Mouse (Mus musculus): ENCODE measurements around the gene Fyn.

Gene Fyn

GRCm38 (mm10) chr10:39524355-39524754 lies 155.7 kb downstream of the Fyn start:
- ATAC-seq (ENCODE audit: insufficient number of reproducible peaks, low FRiP score, low TSS enrichment): no peak

DNA sequence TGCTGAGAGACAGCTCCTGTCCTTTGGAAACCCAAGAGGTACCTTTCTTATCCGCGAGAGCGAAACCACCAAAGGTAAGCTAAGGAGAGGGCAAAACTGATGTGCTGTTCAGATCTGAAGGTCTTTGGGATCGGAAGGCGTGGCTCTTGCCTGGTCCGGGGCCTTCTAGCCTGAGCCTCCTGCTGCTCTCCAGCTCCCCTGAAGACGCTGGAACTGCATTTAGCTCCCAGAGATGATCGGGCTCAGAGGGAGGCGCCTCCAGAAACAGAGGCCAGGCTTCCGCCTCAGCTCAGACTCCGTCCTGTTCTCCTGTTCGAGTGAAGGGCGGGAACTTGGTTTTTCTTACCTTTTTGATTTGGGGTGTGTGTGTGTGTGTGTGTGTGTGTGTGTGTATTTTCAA lies 156.8 kb downstream of the Fyn start:
- ATAC-seq (ENCODE audit: insufficient number of reproducible peaks, low FRiP score, low TSS enrichment): no peak

- ATAC-seq (ENCODE audit: insufficient number of reproducible peaks, low FRiP score, low TSS enrichment): no peak
Measured at GRCm38 (mm10) chr10:39527113-39527512, 158.5 kb downstream of the Fyn start.

- ATAC-seq (ENCODE audit: insufficient number of reproducible peaks, low FRiP score, low TSS enrichment): no peak
Measured at GRCm38 (mm10) chr10:39529179-39529578, 160.5 kb downstream of the Fyn start.

DNA sequence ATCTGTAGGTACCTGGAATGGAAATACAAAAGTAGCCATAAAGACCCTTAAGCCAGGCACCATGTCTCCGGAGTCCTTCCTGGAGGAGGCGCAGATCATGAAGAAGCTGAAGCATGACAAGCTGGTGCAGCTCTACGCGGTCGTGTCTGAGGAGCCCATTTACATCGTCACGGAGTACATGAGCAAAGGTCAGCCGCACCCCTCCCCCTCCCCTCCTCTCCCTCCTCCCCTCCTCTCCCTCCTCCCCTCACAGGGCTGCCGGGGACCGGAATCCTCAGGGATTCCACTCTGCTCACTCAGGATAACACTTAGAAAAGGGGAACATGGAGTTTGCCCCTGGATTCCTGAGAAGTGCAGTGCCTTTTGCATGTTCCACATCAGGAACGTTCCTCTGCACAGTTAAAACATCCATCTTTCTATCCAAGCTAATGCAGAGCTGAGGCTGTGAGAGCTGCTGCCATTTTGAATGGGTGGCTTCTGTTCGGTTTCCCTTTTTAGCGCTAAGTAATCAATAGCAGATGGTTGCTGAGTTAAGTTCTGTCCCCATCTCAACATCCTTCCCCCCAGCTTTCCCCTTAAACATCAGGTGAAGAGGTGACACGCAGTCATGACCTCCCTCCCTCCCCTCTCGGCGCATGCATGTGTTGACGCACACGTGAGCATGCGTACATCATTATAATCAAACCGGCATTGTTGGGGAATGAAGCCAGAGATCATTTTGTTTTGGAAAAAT lies 163.5 kb downstream of the Fyn start:
- ATAC-seq (ENCODE audit: insufficient number of reproducible peaks, low FRiP score, low TSS enrichment): no peak

- ATAC-seq (ENCODE audit: insufficient number of reproducible peaks, low FRiP score, low TSS enrichment): no peak
Measured at GRCm38 (mm10) chr10:39532823-39533222, 164.2 kb downstream of the Fyn start.

GRCm38 (mm10) chr10:39534324-39535026 lies 165.8 kb downstream of the Fyn start:
- peak; percentile 46; the same call in 1 of the 2 replicates for ATAC-seq (ENCODE audit: insufficient number of reproducible peaks, low FRiP score, low TSS enrichment)

DNA sequence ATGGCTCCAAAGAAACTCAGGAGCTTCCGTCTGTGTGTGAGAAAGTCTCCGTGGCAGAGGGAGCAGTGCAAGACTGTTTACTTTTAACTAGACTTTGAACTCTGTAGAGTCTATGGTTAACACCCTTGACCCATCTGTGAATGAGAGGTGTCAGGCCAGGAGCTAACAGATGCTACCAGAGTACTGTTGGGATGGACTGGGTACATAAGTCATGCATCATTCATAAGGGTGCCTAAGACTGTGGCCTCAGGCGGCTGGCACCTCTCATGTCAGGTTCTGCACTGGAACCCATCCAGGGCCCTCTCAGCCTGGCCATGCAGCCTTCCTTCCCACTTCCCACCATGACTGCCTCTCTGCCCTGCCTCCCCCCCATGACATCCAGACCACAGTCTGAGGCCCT lies 166.7 kb downstream of the Fyn start:
- no peak for ATAC-seq (ENCODE audit: insufficient number of reproducible peaks, low FRiP score, low TSS enrichment)

- ATAC-seq (ENCODE audit: insufficient number of reproducible peaks, low FRiP score, low TSS enrichment): peak; percentile 42; the same call in 1 of the 2 replicates
Measured at GRCm38 (mm10) chr10:39536258-39536657, 167.6 kb downstream of the Fyn start.

DNA sequence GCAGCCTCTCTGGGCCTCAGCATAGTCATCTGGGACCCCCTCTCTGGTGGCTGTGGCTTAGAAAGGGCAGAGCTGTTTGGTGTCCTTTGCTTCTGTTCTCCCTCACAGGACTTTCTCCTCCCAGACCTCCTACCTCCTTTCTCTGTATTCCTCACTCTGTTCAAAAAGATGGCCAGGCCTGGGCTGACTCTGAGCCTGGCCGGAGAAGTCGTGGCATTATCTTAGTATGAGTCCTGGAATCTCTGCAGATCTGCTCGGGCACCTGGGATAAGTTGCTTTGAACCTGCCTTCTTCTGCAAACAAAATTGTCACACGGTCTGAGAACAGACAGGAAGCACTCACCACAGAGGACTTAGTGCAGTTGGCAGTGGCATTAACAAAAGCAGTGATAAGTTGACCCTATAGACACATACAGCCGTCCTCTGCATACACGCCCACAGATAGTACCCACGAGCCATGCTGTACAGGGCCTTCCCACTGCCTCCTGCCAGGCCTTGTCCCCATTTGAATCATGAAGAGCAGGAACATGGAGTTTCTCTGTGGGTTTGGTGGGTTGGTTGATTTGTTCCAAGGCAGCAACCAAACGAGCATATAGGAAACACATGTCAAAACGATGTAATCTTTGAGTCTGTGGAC lies 171.5 kb downstream of the Fyn start:
- ATAC-seq (ENCODE audit: insufficient number of reproducible peaks, low FRiP score, low TSS enrichment): no peak

DNA sequence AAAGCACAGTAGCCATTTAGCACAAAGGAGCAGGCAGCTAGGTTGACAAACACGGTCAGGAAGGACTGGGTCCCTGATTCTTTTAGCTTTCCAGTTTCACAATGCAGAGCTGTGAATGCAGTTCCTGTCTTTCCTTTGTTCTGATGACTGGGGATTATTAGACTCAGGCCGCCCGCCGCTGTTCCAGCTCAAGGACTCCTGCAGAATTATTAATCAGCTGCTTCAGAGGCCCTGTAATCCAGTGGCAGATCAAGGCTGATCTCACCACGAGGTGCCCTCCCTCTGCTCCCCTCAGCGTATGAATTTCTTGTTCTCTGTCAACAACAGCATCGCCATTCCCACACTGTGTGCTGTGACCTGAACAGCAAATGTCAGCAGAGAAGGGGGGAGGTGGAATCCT lies 172.3 kb downstream of the Fyn start:
- no peak for ATAC-seq (ENCODE audit: insufficient number of reproducible peaks, low FRiP score, low TSS enrichment)

DNA sequence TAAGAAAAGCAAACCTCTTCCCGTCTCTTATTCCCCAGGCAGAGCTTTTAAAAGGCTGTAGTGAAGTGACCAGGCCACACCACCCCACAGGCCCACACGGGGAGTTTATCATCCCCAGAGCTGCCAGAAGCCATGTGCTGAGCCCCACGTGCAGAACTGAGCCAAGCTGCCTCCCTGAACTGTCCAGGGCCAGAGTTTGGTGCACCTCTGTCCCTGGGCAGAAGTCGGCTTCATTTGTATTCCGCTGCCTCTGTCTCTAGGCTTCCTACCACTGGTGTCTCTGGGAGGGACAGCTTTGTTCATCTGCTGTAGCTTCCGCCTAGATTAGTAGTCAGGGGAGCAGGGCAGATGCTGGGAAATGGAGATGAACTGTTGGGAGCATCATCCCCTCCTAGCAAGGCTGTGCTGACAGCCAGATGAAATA lies 172.8 kb downstream of the Fyn start:
- ATAC-seq (ENCODE audit: insufficient number of reproducible peaks, low FRiP score, low TSS enrichment): 0 out of 2 replicates have a peak, but pooled peaks have one; percentile 33

DNA sequence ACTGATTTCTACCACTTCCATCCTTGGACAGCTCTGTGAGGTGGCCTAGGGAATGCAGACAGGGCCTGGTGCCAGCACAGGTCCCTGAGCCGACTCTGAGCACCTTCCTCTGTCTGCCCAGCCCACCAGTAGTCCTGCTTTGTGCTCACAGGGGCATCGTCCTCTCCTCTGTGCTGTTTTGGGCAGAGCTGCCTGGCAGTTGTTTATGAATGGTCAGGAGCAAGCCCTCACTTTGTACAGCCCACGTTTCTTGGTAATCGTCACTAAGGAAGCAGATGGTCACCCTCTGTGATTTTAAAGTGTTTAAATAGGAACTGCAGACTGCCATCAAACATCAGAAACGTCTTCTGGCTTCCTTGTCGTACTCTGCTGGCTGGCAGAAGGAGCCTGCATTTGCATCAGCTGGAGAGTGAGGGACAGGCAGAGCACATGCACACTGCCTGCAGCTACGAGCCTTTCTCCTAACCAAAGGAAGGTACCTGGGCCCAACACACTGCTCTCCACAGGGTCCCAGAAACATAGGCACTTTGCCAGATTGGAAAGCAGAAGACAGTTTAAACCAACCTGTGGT lies 173.4 kb downstream of the Fyn start:
- ATAC-seq (ENCODE audit: insufficient number of reproducible peaks, low FRiP score, low TSS enrichment): peak; percentile 57

DNA sequence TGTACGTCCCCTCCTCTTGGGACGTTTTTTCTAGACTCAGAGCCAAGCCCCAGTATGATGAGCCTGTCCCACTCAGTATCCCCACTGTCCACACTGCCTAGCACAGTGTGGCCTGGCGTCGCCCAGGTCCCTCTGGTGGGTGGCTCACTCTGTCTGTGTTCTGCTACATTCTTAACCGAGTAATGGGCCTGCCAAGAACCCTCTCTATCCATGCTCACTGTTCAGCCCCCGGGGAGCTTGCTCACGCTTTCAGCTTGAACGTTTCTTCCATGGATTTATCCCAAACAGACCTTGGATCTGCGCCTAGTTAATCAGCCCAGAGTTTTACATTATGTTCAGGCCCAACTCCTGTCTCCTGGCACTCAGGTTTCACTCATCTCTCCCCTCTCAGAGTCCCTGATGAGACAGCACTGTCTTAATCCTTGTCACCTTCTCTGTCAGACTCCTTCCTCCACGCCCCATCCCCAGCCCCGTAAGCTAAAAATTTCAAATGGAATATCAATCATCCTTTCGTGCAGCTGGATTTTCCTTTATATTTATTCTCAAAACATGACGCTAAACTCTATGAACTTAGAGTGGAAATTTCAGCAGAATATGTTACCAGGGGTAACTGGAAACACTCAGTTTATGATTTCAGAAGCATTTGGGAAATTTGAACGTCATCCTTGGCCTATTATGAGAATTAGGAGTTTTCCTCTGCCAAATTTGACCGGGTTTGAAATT lies 174.0 kb downstream of the Fyn start:
- ATAC-seq (ENCODE audit: insufficient number of reproducible peaks, low FRiP score, low TSS enrichment): peak; percentile 50

- ATAC-seq (ENCODE audit: insufficient number of reproducible peaks, low FRiP score, low TSS enrichment): no peak
Measured at GRCm38 (mm10) chr10:39543258-39543770, 174.7 kb downstream of the Fyn start.

- no peak for ATAC-seq (ENCODE audit: insufficient number of reproducible peaks, low FRiP score, low TSS enrichment)
Measured at GRCm38 (mm10) chr10:39547369-39548074, 178.9 kb downstream of the Fyn start.

GRCm38 (mm10) chr10:39550791-39551190 lies 182.1 kb downstream of the Fyn start:
- no peak for ATAC-seq (ENCODE audit: insufficient number of reproducible peaks, low FRiP score, low TSS enrichment)

GRCm38 (mm10) chr10:39551637-39552185 lies 183.1 kb downstream of the Fyn start:
- ATAC-seq (ENCODE audit: insufficient number of reproducible peaks, low FRiP score, low TSS enrichment): no peak

DNA sequence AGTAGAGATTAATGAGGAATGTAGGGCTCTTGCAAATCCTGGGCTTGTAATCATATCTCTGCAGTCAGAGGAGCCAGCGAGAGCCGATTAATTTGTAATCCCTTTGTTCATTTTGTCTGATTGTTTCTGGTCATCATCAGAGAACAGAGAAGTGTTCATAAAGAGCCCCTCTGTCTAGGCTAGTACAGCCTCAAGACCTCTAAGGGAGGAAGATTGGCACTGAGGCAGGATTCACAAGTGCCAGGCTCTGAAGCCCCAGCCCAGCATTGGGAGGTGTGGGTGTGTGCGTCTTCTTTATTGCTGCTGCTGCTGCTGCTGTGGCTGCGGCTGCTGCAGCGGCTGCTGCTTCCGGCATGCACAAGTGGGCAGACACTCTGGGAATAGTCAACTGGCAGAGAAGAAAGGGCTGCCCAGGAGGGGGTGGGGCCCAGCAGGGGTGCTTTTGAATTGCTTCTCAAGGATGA lies 183.7 kb downstream of the Fyn start:
- no peak for ATAC-seq (ENCODE audit: insufficient number of reproducible peaks, low FRiP score, low TSS enrichment)
